Mouse (Mus musculus): ENCODE data around the gene M1ap. TPM values are rescaled to one million over a fixed set of nuclear protein-coding genes. Genes with fewer than 3 reads are reported as not detected.

Gene M1ap
- polyA plus RNA-seq, 1 experiment, result 8.8 TPM

DNA sequence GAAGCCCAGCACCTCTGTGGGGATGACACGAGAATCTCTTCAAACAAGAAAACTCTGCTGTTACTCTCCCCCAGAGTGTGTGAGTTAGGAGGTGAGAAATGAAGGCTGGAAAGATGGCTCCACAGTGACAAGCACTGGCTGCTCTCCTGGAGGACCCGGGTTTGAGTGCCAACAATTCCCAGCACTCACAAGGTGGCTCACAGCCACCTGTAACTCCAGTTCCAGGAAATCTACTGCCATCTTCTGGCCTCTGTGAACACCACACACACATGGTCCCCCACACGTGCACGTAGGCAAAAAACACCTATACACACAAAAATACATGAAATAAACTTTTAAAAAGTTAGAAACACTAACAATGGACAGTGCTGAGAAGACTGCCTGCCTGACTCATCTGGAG, 51.6 kb downstream of the M1ap start:
- H3K4me3 ChIP-seq (replicated peaks), result no peak overlapping the region
- no peak for TF ChIP-seq GATA1 (IDR thresholded peaks at IDR 0.05; ENCODE audit: low read length)
- no peak for TF ChIP-seq TAL1 (IDR thresholded peaks at IDR 0.05; ENCODE audit: low read length)
- H3K27me3 ChIP-seq (ENCODE audit: control insufficient read depth), result 0 out of 2 replicates have a peak, but pooled peaks cover 2% of the 10 kb centered on the region
- H3K9me3 ChIP-seq (ENCODE audit: control insufficient read depth, low read length), result no peaks in the 10 kb centered on the region; the same call in 1 of the 2 replicates
- H3K36me3 ChIP-seq (ENCODE audit: control insufficient read depth), result no peaks in the 10 kb centered on the region; the same call in 1 of the 2 replicates
- peaks cover 56% of the 10 kb centered on the region for H3K4me1 ChIP-seq (ENCODE audit: control insufficient read depth)

DNA sequence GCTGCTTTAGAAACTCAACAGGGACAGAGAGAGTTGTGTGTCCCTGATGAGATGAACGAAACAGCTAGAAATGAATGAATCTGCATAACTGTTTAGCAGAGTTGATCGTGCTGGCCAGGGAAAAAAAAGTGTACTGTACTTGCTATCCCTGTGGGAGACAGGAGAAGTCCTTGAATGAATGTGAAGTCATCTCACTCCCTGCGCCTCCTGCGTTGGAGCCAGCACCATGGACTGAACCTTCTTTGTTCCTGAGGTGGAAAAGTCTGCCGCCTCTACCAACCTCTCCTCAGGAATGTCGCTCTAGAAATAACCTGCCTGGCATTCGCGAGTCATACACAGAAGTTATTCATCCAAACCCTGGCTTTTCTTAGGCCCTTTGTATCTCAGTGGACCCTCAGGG, 53.3 kb downstream of the M1ap start:
- no peak for TF ChIP-seq TAL1 (IDR thresholded peaks at IDR 0.05; ENCODE audit: low read length)
- TF ChIP-seq GATA1 (IDR thresholded peaks at IDR 0.05; ENCODE audit: low read length), result no peak
- Histone ChIP-seq H3K9me3 (ENCODE audit: control insufficient read depth, low read length) (no peaks in the 10 kb centered on the region; the same call in 1 of the 2 replicates), H3K27me3 (ENCODE audit: control insufficient read depth) (0 out of 2 replicates have a peak, but pooled peaks cover 2% of the 10 kb centered on the region), H3K4me3 (replicated peaks) (no peak overlapping the region), H3K4me1 (ENCODE audit: control insufficient read depth) (peaks cover 72% of the 10 kb centered on the region), H3K36me3 (ENCODE audit: control insufficient read depth) (no peaks in the 10 kb centered on the region; the same call in 1 of the 2 replicates)

DNA sequence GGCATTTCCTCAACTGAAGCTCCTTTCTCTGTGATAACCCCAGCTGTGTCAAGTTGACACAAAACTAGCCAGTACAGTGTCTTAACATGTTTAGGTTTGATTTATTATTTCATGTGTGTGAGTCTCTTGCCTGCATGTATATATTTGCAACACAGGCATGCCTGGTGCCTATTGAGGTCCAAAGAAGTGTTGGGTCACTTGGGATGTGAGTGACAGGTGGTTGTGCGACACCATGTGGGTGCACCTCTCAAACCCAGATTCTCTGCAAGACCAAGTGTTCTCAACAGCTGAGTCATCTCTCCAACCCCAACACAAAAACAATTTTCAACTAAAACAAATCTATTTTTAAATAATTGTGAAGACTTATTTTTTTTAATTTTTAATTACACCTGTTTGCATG, 56.4 kb downstream of the M1ap start:
- no peaks in the 10 kb centered on the region for H3K9me3 ChIP-seq (ENCODE audit: control insufficient read depth, low read length)
- no peaks in the 10 kb centered on the region for H3K27me3 ChIP-seq (ENCODE audit: control insufficient read depth)
- TF ChIP-seq GATA1 (IDR thresholded peaks at IDR 0.05; ENCODE audit: low read length) (no peak), TAL1 (IDR thresholded peaks at IDR 0.05; ENCODE audit: low read length) (no peak)
- H3K4me1 ChIP-seq (ENCODE audit: control insufficient read depth), result peaks cover 78% of the 10 kb centered on the region
- no peaks in the 10 kb centered on the region; the same call in 1 of the 2 replicates for H3K36me3 ChIP-seq (ENCODE audit: control insufficient read depth)
- no peak overlapping the region for H3K4me3 ChIP-seq (replicated peaks)

DNA sequence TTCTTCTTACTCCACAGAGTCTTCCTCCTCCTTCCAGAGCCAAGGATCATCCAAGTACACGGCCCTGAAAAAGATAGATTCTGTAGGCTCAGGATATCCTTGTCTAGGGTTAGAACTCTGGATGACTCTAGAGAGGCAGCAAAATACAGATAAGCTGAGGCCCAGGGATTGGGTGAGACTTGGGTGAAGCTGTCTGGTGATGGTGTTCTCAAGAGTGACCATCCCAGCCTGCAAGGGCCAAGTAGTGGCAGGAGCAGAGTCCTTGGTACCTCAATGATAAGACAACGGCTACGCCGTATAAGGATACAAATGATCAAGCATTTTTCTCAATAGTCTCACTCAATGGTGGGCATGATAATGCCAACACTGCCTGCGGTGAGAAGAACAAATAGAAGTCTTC, 57.1 kb downstream of the M1ap start:
- Histone ChIP-seq H3K4me1 (ENCODE audit: control insufficient read depth) (peaks cover 76% of the 10 kb centered on the region), H3K36me3 (ENCODE audit: control insufficient read depth) (peaks cover 4% of the 10 kb centered on the region), H3K9me3 (ENCODE audit: control insufficient read depth, low read length) (peaks cover 3% of the 10 kb centered on the region; the same call in 1 of the 2 replicates), H3K27me3 (ENCODE audit: control insufficient read depth) (no peaks in the 10 kb centered on the region), H3K4me3 (replicated peaks) (peak overlapping the region; percentile 44)
- TF ChIP-seq GATA1 (IDR thresholded peaks at IDR 0.05; ENCODE audit: low read length) (peak; percentile 46; the same call in 1 of the 2 replicates), TAL1 (IDR thresholded peaks at IDR 0.05; ENCODE audit: low read length) (no peak)

DNA sequence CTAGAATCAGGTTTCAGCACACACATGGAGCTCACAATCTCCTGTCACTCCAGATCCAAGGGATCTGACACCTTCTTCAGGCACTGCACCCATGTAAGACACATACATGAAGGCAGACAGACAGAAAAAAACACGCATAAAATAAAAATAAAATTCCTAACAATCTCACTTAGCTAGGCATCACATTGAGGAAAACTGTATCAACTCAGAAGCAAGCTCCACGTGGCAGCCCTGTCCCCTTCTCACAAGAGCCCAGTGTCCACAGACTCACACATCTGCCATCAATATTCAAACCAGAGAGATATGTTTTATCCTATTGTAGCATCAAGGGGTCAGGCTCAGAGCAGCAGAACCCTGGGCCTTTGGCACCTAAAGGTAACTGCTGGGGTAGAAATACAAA, 57.6 kb downstream of the M1ap start:
- peaks cover 77% of the 10 kb centered on the region for H3K4me1 ChIP-seq (ENCODE audit: control insufficient read depth)
- H3K36me3 ChIP-seq (ENCODE audit: control insufficient read depth), result peaks cover 4% of the 10 kb centered on the region
- H3K4me3 ChIP-seq (replicated peaks), result peak overlapping the region; percentile 44
- H3K27me3 ChIP-seq (ENCODE audit: control insufficient read depth), result no peaks in the 10 kb centered on the region
- TF ChIP-seq TAL1 (IDR thresholded peaks at IDR 0.05; ENCODE audit: low read length), result no peak
- TF ChIP-seq GATA1 (IDR thresholded peaks at IDR 0.05; ENCODE audit: low read length), result no peak
- peaks cover 3% of the 10 kb centered on the region; the same call in 1 of the 2 replicates for H3K9me3 ChIP-seq (ENCODE audit: control insufficient read depth, low read length)

DNA sequence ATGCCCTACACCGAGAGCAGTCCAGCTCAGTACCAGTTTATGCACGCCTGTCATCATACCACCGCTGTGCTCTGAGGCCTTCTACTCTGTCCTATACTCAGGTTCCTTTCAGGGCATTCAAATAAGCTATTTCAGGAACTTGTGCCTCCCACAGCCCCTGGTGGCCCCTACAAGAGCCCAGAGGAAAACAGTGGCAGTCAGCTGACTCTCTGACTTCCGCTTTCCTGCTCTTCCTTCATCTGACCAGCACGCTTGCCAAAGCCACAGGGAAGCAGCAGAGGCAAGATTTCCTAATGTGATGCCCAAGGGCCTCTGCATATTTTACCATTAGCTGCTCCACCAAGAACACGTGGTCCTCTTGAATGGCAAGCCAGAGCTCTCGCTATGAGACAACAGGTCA, 58.2 kb downstream of the M1ap start:
- Histone ChIP-seq H3K36me3 (ENCODE audit: control insufficient read depth) (peaks cover 4% of the 10 kb centered on the region), H3K4me3 (replicated peaks) (no peak overlapping the region), H3K9me3 (ENCODE audit: control insufficient read depth, low read length) (peaks cover 3% of the 10 kb centered on the region; the same call in 1 of the 2 replicates), H3K4me1 (ENCODE audit: control insufficient read depth) (peaks cover 78% of the 10 kb centered on the region), H3K27me3 (ENCODE audit: control insufficient read depth) (no peaks in the 10 kb centered on the region)
- TF ChIP-seq TAL1 (IDR thresholded peaks at IDR 0.05; ENCODE audit: low read length) (no peak), GATA1 (IDR thresholded peaks at IDR 0.05; ENCODE audit: low read length) (no peak)

DNA sequence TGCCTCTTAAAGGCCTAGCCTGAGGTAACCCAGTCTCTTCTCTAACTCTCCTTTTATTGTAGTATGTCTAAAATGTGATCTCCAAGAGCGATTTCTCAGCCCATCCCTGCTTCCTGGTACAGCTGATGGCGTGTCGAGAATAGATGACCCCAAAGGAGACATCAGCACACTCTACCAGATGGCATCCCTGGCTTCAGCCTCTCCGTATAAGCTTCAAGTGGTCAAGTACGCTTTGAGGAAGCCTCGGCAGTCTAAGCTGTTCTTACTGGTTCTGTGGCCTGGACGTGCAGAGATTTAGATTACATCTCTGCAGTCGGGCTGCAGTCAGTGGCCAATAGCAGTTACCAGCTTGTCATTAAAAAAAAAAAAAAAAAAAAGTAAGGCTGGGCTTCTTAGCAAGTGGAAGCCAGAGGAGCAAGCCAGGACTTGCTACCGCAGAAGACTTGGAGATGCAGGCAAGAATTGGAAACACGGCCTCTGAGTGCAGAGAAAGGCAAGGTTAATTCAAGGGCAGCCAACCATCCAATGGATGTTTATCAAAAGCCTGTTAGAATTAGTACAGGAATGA, 58.8 kb downstream of the M1ap start:
- peaks cover 4% of the 10 kb centered on the region for H3K36me3 ChIP-seq (ENCODE audit: control insufficient read depth)
- TF ChIP-seq GATA1 (IDR thresholded peaks at IDR 0.05; ENCODE audit: low read length) (no peak), TAL1 (IDR thresholded peaks at IDR 0.05; ENCODE audit: low read length) (no peak)
- H3K4me3 ChIP-seq (replicated peaks), result no peak overlapping the region
- H3K9me3 ChIP-seq (ENCODE audit: control insufficient read depth, low read length), result peaks cover 3% of the 10 kb centered on the region; the same call in 1 of the 2 replicates
- H3K4me1 ChIP-seq (ENCODE audit: control insufficient read depth), result peaks cover 80% of the 10 kb centered on the region
- H3K27me3 ChIP-seq (ENCODE audit: control insufficient read depth), result no peaks in the 10 kb centered on the region

DNA sequence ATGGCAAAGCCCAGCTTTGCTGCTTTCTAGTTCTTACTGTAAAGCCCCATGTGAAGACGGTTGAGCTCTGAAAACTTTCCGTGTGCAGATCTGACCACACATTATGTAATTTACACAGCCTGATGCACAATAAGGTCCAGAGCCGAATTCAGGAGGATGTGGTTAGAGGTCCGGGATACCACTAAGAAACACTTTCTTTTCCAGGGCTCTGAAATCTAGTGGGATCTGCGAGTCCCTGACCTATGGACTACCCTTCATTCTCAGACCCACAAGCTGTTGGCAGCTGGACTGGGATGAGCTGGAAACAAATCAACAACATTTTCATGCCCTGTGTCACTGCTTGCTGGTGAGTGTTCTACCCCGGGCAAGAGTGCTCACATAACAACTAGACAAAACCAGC, 59.4 kb downstream of the M1ap start:
- TF ChIP-seq GATA1 (IDR thresholded peaks at IDR 0.05; ENCODE audit: low read length), result no peak
- TF ChIP-seq TAL1 (IDR thresholded peaks at IDR 0.05; ENCODE audit: low read length), result no peak
- Histone ChIP-seq H3K4me3 (replicated peaks) (no peak overlapping the region), H3K9me3 (ENCODE audit: control insufficient read depth, low read length) (peaks cover 3% of the 10 kb centered on the region; the same call in 1 of the 2 replicates), H3K27me3 (ENCODE audit: control insufficient read depth) (no peaks in the 10 kb centered on the region), H3K36me3 (ENCODE audit: control insufficient read depth) (peaks cover 4% of the 10 kb centered on the region), H3K4me1 (ENCODE audit: control insufficient read depth) (peaks cover 86% of the 10 kb centered on the region)

DNA sequence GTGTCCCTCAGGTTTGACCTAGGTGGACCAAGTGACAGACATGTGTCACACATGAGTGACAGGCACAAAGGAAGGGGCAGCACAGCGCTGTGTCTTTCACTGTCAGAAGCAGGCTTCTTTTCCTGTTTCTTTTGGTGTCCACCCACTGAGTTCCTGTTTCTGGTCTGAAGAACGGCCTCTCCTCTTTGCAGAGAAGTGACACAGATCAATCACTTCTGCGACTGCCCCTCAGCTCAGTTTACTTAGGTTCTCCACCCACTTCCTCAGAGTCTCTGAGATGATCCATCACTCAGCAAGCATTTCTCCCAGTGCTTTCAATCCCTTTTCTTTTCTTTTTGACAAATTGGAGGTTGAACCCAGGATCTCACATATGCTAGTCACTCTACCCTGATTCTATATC, 62.0 kb downstream of the M1ap start:
- Histone ChIP-seq H3K27me3 (ENCODE audit: control insufficient read depth) (no peaks in the 10 kb centered on the region), H3K36me3 (ENCODE audit: control insufficient read depth) (peaks cover 12% of the 10 kb centered on the region), H3K9me3 (ENCODE audit: control insufficient read depth, low read length) (peaks cover 3% of the 10 kb centered on the region; the same call in 1 of the 2 replicates), H3K4me1 (ENCODE audit: control insufficient read depth) (peaks cover 91% of the 10 kb centered on the region), H3K4me3 (replicated peaks) (no peak overlapping the region)
- TF ChIP-seq TAL1 (IDR thresholded peaks at IDR 0.05; ENCODE audit: low read length), result no peak
- TF ChIP-seq GATA1 (IDR thresholded peaks at IDR 0.05; ENCODE audit: low read length), result no peak

All from erythroblast, embryonic 14.5 days (primary cell).